Mouse (Mus musculus): Measurements from ENCODE around the gene Tmem209. TPM values are rescaled to one million over a fixed set of nuclear protein-coding genes. Genes with fewer than 3 reads are reported as not detected.

The Tmem209 gene
- 28.9 and 30.9 TPM in 2 replicates for polyA plus RNA-seq (2014; fragmentation: Nextera tagmentation; extraction: Ambion mirVana)

DNA sequence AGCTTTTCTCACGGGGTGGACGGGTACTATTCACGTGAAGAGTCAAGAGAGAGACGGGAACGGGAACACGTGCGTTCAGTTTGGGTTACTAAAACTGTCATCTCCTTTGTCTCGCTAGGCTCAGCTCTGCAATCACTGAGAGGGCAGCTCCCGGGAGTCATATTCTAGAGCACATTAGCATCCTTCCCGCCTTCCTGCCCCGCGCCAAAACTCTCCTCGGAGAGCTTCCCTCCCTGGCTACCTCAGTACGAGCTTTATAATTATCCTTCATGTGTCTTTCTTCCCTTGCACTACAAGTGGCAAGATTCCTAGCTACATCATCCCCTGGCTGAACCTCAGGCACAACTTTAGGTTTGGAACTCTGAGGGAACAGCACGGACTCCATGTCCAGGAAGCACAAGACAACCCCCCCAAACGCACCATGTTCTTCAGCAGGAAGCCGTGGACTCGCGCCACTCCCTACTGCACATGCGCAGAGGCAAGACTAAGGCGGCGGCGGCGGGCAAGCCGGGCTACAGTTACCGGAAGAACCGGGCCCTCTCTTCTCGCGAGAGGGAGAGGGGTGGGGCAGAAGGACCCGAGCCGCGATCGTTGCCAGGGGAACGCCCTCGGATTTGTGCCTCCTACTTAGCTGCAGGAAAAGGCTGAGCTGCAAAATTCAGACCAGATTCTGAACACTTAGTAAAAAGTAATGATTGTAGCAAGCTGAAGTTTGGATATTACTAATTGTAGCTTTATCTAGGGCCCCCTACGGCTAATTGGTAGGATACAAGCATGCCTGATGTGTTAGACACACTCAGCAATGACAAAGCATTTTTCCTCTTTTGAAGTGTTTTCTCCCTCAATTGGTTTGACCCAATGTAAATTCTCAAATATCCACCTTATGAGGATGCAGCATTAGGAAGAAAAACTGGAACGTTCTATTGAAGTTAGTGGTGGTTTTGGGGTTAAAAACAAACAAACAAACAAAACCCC lies at the start of gene Tmem209, which contains the start of gene Ssmem1:
Gene Tmem209, minus strand, starts transcription at position 519 of the 975 bp plus-strand sequence.
Gene Ssmem1, plus strand, starts transcription at position 585 of the 975 bp plus-strand sequence.
- peak within 1 kb of the TSS; percentile 48 for H3K4me3 ChIP-seq (ENCODE audit: low read depth, low read length)
- H3K4me2 ChIP-seq (ENCODE audit: low read depth, low read length) = peak within 1 kb of the TSS; percentile 88
- no peaks in the 10 kb centered on the region for H3K9me3 ChIP-seq (ENCODE audit: control insufficient read depth, low read length)
- 0 out of 2 replicates have a peak, but pooled peaks cover 8% of the 10 kb centered on the region for H3K36me3 ChIP-seq (ENCODE audit: control insufficient read depth, insufficient read depth, low read length)
- peaks cover 6% of the 10 kb centered on the region; the same call in 1 of the 2 replicates for H3K4me1 ChIP-seq (ENCODE audit: control insufficient read depth, insufficient read depth, low read length)
- 1% methylated on average over 37 of the region's 37 CpGs for WGBS
- peak within 1 kb of the TSS; percentile 88 for H3K27ac ChIP-seq (ENCODE audit: low read depth, low read length)
- no peaks in the 10 kb centered on the region for H3K27me3 ChIP-seq (ENCODE audit: control insufficient read depth, insufficient read depth, low read length)
- ATAC-seq (ENCODE audit: low read depth) = peak; percentile 99
- peak within 1 kb of the TSS; percentile 55 for H3K9ac ChIP-seq (replicated peaks; ENCODE audit: low read depth, low read length)

GRCm38 (mm10) chr6:30556080-30556479 lies 46.5 kb upstream of the Tmem209 start:
- Histone ChIP-seq H3K27ac (ENCODE audit: low read depth, low read length) (no peak overlapping the region), H3K27me3 (ENCODE audit: control insufficient read depth, insufficient read depth, low read length) (no peaks in the 10 kb centered on the region), H3K9me3 (ENCODE audit: control insufficient read depth, low read length) (no peaks in the 10 kb centered on the region), H3K9ac (replicated peaks; ENCODE audit: low read depth, low read length) (no peak overlapping the region), H3K4me2 (ENCODE audit: low read depth, low read length) (no peak overlapping the region), H3K4me3 (ENCODE audit: low read depth, low read length) (no peak overlapping the region), H3K4me1 (ENCODE audit: control insufficient read depth, insufficient read depth, low read length) (peaks cover 10% of the 10 kb centered on the region), H3K36me3 (ENCODE audit: control insufficient read depth, insufficient read depth, low read length) (no peaks in the 10 kb centered on the region)
- whole genome bisulfite sequencing = 14% methylated on average over 4 of the region's 9 CpGs
- ATAC-seq (ENCODE audit: low read depth) = no peak

DNA sequence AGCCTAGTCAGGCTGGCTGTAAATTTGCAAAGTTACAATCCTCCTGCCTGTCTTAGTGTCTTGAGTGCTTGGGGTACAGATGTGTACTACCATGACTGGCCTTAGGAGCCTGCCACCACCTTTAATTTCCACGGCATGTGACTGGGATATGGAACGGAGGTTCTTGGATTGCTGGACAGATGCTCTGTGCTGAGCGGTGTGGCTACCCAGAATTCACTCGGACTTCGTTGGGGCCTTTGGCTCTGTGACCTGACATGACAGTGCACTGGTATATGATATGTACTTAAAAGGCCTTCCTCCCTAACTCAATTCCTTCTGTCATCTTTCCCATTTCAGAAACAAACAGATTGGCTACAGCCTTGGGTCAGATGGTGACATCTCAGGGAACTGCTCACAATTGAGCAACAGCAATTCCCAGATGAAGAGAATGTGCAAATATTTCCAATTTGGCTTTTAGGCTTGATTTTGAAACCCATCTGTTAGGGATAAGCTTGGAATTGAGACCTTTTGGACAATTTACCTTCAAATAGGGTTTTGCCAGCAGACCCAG lies 45.1 kb upstream of the Tmem209 start:
- ATAC-seq (ENCODE audit: low read depth) = no peak
- Histone ChIP-seq H3K27me3 (ENCODE audit: control insufficient read depth, insufficient read depth, low read length) (no peaks in the 10 kb centered on the region), H3K27ac (ENCODE audit: low read depth, low read length) (no peak overlapping the region), H3K4me3 (ENCODE audit: low read depth, low read length) (no peak overlapping the region), H3K4me2 (ENCODE audit: low read depth, low read length) (no peak overlapping the region), H3K9me3 (ENCODE audit: control insufficient read depth, low read length) (0 out of 2 replicates have a peak, but pooled peaks cover 3% of the 10 kb centered on the region), H3K4me1 (ENCODE audit: control insufficient read depth, insufficient read depth, low read length) (peaks cover 12% of the 10 kb centered on the region), H3K9ac (replicated peaks; ENCODE audit: low read depth, low read length) (no peak overlapping the region), H3K36me3 (ENCODE audit: control insufficient read depth, insufficient read depth, low read length) (no peaks in the 10 kb centered on the region)
- 94% methylated on average over 5 of the region's 5 CpGs for WGBS

DNA sequence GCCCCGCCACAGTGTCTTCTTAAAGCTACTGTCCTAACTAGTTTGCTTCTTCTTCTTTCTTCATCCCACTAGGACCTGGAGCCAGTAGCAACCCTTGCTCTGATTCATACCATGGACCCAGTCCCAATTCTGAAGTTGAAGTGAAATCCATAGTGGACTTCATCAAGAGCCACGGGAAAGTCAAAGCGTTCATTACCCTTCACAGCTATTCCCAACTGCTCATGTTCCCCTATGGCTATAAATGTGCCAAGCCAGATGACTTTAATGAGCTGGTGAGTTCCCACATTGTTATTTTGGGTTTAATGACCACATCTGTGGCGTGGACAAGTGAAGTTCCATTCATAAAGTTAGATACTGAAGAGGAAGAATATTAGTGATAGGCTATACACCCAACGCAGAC lies 44.5 kb upstream of the Tmem209 start:
- no peak overlapping the region for H3K9ac ChIP-seq (replicated peaks; ENCODE audit: low read depth, low read length)
- peaks cover 15% of the 10 kb centered on the region for H3K4me1 ChIP-seq (ENCODE audit: control insufficient read depth, insufficient read depth, low read length)
- 75% methylated on average over 5 of the region's 5 CpGs for WGBS
- ATAC-seq (ENCODE audit: low read depth) = no peak
- 0 out of 2 replicates have a peak, but pooled peaks cover 3% of the 10 kb centered on the region for H3K9me3 ChIP-seq (ENCODE audit: control insufficient read depth, low read length)
- H3K4me2 ChIP-seq (ENCODE audit: low read depth, low read length) = no peak overlapping the region
- H3K4me3 ChIP-seq (ENCODE audit: low read depth, low read length) = no peak overlapping the region
- no peak overlapping the region for H3K27ac ChIP-seq (ENCODE audit: low read depth, low read length)
- no peaks in the 10 kb centered on the region for H3K27me3 ChIP-seq (ENCODE audit: control insufficient read depth, insufficient read depth, low read length)
- H3K36me3 ChIP-seq (ENCODE audit: control insufficient read depth, insufficient read depth, low read length) = no peaks in the 10 kb centered on the region

GRCm38 (mm10) chr6:30553381-30554010 lies 43.9 kb upstream of the Tmem209 start:
- Histone ChIP-seq H3K4me1 (ENCODE audit: control insufficient read depth, insufficient read depth, low read length) (peaks cover 15% of the 10 kb centered on the region), H3K27ac (ENCODE audit: low read depth, low read length) (no peak overlapping the region), H3K9me3 (ENCODE audit: control insufficient read depth, low read length) (0 out of 2 replicates have a peak, but pooled peaks cover 3% of the 10 kb centered on the region), H3K4me3 (ENCODE audit: low read depth, low read length) (no peak overlapping the region), H3K27me3 (ENCODE audit: control insufficient read depth, insufficient read depth, low read length) (no peaks in the 10 kb centered on the region), H3K9ac (replicated peaks; ENCODE audit: low read depth, low read length) (no peak overlapping the region), H3K36me3 (ENCODE audit: control insufficient read depth, insufficient read depth, low read length) (no peaks in the 10 kb centered on the region), H3K4me2 (ENCODE audit: low read depth, low read length) (no peak overlapping the region)
- no peak for ATAC-seq (ENCODE audit: low read depth)
- 76% methylated on average over 7 of the region's 7 CpGs for WGBS

DNA sequence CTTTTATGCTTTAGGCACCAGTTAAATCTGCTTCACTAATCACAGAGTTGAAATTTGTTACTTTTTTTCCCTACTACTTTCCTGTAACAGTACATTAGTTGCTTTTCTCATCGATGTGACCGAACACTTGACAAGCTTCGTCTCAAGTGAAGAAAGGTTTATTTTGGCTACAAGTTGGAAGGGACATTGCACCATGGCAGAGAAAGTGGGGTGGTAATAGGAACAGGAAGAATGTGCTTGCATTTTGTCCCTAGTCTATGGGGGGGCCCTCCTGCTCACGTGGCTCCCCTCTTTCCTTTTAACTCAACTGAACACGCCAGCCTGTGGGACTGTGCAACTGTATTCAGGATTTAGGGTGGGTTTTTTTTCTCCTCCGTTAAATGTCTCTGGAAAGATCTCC lies 43.0 kb upstream of the Tmem209 start:
- H3K4me1 ChIP-seq (ENCODE audit: control insufficient read depth, insufficient read depth, low read length) = peaks cover 16% of the 10 kb centered on the region
- no peak overlapping the region for H3K4me3 ChIP-seq (ENCODE audit: low read depth, low read length)
- H3K9me3 ChIP-seq (ENCODE audit: control insufficient read depth, low read length) = 0 out of 2 replicates have a peak, but pooled peaks cover 3% of the 10 kb centered on the region
- H3K4me2 ChIP-seq (ENCODE audit: low read depth, low read length) = peak overlapping the region; percentile 40; the same call in 1 of the 2 replicates
- H3K9ac ChIP-seq (replicated peaks; ENCODE audit: low read depth, low read length) = no peak overlapping the region
- WGBS = 49% methylated on average over 6 of the region's 6 CpGs
- H3K36me3 ChIP-seq (ENCODE audit: control insufficient read depth, insufficient read depth, low read length) = no peaks in the 10 kb centered on the region
- H3K27ac ChIP-seq (ENCODE audit: low read depth, low read length) = no peak overlapping the region
- ATAC-seq (ENCODE audit: low read depth) = no peak
- no peaks in the 10 kb centered on the region for H3K27me3 ChIP-seq (ENCODE audit: control insufficient read depth, insufficient read depth, low read length)

DNA sequence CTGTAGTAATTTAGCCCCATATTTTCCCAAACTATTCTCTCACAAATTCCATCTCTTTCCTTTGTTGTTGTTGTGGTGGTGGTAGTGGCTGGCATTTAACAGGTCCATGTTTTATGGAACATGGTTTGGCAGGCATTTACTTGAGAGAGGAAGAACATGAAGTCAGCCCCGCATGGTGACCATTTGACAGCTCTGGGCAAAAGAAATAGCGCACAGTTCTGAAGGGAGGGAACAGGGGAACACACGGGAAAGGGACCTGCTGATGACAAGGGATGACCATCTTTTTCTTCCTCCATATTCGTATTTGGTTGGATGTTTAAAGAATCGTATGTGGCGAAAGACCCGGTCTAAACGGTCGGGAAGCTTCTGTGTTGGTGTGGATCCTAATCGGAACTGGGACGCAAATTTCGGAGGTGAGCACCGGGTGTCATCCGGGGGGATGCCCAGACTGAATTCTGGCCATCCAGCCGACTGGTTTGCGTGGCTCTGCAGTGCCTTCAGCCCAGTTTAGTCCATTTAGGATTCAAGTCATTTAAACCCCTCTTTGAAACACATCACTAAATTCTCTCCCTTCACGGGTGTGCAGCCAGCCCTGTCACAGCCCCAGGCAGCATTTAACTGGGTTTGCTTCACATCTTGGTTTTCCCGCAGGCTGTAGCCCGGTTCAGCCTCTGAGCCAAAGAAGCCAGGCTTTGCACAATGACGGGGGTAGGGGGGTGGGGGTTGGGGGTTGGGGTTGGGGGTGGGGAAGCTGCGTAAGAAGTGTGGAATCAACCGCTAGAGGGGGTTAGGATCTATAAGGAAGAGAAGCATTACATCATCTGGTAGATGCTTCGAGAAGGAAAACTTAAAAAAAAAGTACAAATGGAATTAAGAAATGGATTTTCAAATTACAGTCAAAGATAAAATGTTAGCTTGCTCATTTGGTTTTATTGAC lies 42.3 kb upstream of the Tmem209 start:
- Histone ChIP-seq H3K36me3 (ENCODE audit: control insufficient read depth, insufficient read depth, low read length) (no peaks in the 10 kb centered on the region), H3K9me3 (ENCODE audit: control insufficient read depth, low read length) (0 out of 2 replicates have a peak, but pooled peaks cover 3% of the 10 kb centered on the region), H3K4me2 (ENCODE audit: low read depth, low read length) (peak overlapping the region; percentile 40), H3K27me3 (ENCODE audit: control insufficient read depth, insufficient read depth, low read length) (no peaks in the 10 kb centered on the region), H3K9ac (replicated peaks; ENCODE audit: low read depth, low read length) (peak overlapping the region; percentile 51; the same call in 1 of the 2 replicates), H3K27ac (ENCODE audit: low read depth, low read length) (peak overlapping the region; percentile 79), H3K4me3 (ENCODE audit: low read depth, low read length) (peak overlapping the region; percentile 9; the same call in 1 of the 2 replicates), H3K4me1 (ENCODE audit: control insufficient read depth, insufficient read depth, low read length) (peaks cover 18% of the 10 kb centered on the region)
- 13% methylated on average over 23 of the region's 23 CpGs for WGBS
- peak; percentile 77 for ATAC-seq (ENCODE audit: low read depth)

GRCm38 (mm10) chr6:30551193-30551515 lies 41.6 kb upstream of the Tmem209 start:
- no peak overlapping the region for H3K27ac ChIP-seq (ENCODE audit: low read depth, low read length)
- no peak for ATAC-seq (ENCODE audit: low read depth)
- H3K4me3 ChIP-seq (ENCODE audit: low read depth, low read length) = no peak overlapping the region
- H3K4me1 ChIP-seq (ENCODE audit: control insufficient read depth, insufficient read depth, low read length) = peaks cover 24% of the 10 kb centered on the region
- H3K27me3 ChIP-seq (ENCODE audit: control insufficient read depth, insufficient read depth, low read length) = no peaks in the 10 kb centered on the region
- no peak overlapping the region; the same call in 1 of the 2 replicates for H3K4me2 ChIP-seq (ENCODE audit: low read depth, low read length)
- 0 out of 2 replicates have a peak, but pooled peaks cover 3% of the 10 kb centered on the region for H3K9me3 ChIP-seq (ENCODE audit: control insufficient read depth, low read length)
- H3K36me3 ChIP-seq (ENCODE audit: control insufficient read depth, insufficient read depth, low read length) = no peaks in the 10 kb centered on the region
- no peak overlapping the region for H3K9ac ChIP-seq (replicated peaks; ENCODE audit: low read depth, low read length)
